Mouse (Mus musculus) thymus, adult 2 months (tissue): Measurements from ENCODE around the gene R3hdm4.

Experiments
- CTCF ChIP-seq: fragments of 200-500 bp; IDR thresholded peaks from 2 replicates; pipeline ENCODE4 v1.5.1; 2012; ENCODE audit warnings: mild to moderate bottlenecking, control low read depth, low read length, moderate library complexity, borderline replicate concordance; ENCODE audit not compliant: control insufficient read depth, poor library complexity, insufficient read depth; ENCODE audit errors: extremely low read depth
- POLR2A ChIP-seq: fragments of 200-500 bp; IDR thresholded peaks from 2 replicates; pipeline ENCODE4 v1.6.1; 2012; ENCODE audit warnings: mild to moderate bottlenecking, low read length, control low read depth, moderate library complexity; ENCODE audit not compliant: control insufficient read depth, poor library complexity, insufficient read depth; ENCODE audit errors: extremely low read depth

GRCm38 (mm10) chr10:79908167-79909091 lies 12.6 kb downstream of the R3hdm4 start, which contains the start of gene Med16:
- no peak for TF ChIP-seq CTCF
- peak; percentile 50; the same call in 1 of the 2 replicates for TF ChIP-seq POLR2A
